Mouse (Mus musculus) lung, embryonic 14.5 days (tissue): ENCODE data around the gene 1700020N01Rik. TPM values are rescaled to one million over a fixed set of nuclear protein-coding genes. Genes with fewer than 3 reads are reported as not detected.

Source experiments
- ATAC-seq: fragments of 200-750 bp; cut with Nextera tagmentation; 2 replicates; pipeline ENCODE4 v1.8.0; 2017; ENCODE audit warnings: mild to moderate bottlenecking, moderate TSS enrichment, moderate library complexity; ENCODE audit not compliant: insufficient read depth
- DNase-seq: peaks from one replicate; pipeline ENCODE4 v3.0.0-alpha.2; 2015
- H3K27ac ChIP-seq: fragments of 300-500 bp; sonication (generic); 2 replicates; pipeline ENCODE4 v1.5.1; 2014; ENCODE audit warnings: low read depth, mild to moderate bottlenecking, moderate library complexity
- H3K27me3 ChIP-seq: fragments of 300-500 bp; sonication (generic); 2 replicates; pipeline ENCODE4 v1.6.1; 2014; ENCODE audit warnings: low read length, control low read depth; ENCODE audit not compliant: insufficient read depth
- H3K36me3 ChIP-seq: fragments of 300-500 bp; sonication (generic); 2 replicates; pipeline ENCODE4 v1.6.1; 2014; ENCODE audit warnings: control low read depth; ENCODE audit not compliant: insufficient read depth
- H3K4me1 ChIP-seq: fragments of 300-500 bp; sonication (generic); 2 replicates; pipeline ENCODE4 v1.6.1; 2014; ENCODE audit warnings: antibody characterized with exemption, control low read depth; ENCODE audit not compliant: insufficient read depth
- H3K4me2 ChIP-seq: fragments of 300-500 bp; sonication (generic); 2 replicates; pipeline ENCODE4 v1.6.1; 2014; ENCODE audit warnings: mild to moderate bottlenecking
- H3K4me3 ChIP-seq: fragments of 300-500 bp; sonication (generic); 2 replicates; pipeline ENCODE4 v1.5.1; 2014; ENCODE audit warnings: low read depth, low read length
- H3K9ac ChIP-seq: fragments of 300-500 bp; sonication (generic); 2 replicates; pipeline ENCODE4 v1.6.1; 2014
- H3K9me3 ChIP-seq: fragments of 300-500 bp; sonication (generic); 2 replicates; pipeline ENCODE4 v1.6.1; 2016; ENCODE audit warnings: low read depth, low read length, control low read depth
- CTCF ChIP-seq: IDR thresholded peaks from 2 replicates; pipeline ENCODE4 v1.5.1; 2016; ENCODE audit warnings: antibody characterized with exemption, low read depth
- WGBS: fragments of 180-500 bp; shearing (Covaris S2); extraction: QIAGEN DNeasy Blood & Tissue Kit; methylation state at CpG from one replicate; pipeline ENCODE4 v1.1.7; 2014; 5-methylcytosine and 5-hydroxymethylcytosine counted together
- polyA plus RNA-seq: library from polyadenylated mRNA; unstranded; fragments of >200 nt; fragmentation: Nextera tagmentation; extraction: Ambion mirVana; gene quantifications from 2 replicates; pipeline ENCODE4 v1.2.1, GENCODE M21; 2014

1700020N01Rik gene
- polyA plus RNA-seq = not detected in 2 replicates

GRCm38 (mm10) chr10:21592896-21593380, at the start of gene 1700020N01Rik:
1700020N01Rik (plus strand) TSS chr10:21593145.
- H3K27me3 ChIP-seq = no peaks in the 10 kb centered on the region
- H3K9me3 ChIP-seq = no peaks in the 10 kb centered on the region
- no peak for TF ChIP-seq CTCF
- no peak within 1 kb of the TSS for H3K4me2 ChIP-seq
- no peaks in the 10 kb centered on the region for H3K36me3 ChIP-seq
- H3K4me1 ChIP-seq = no peaks in the 10 kb centered on the region
- H3K9ac ChIP-seq = no peak within 1 kb of the TSS
- 92% methylated on average over 22 of the region's 22 CpGs for WGBS
- H3K4me3 ChIP-seq = no peak within 1 kb of the TSS
- no peak for DNase-seq
- no peak for ATAC-seq
- H3K27ac ChIP-seq = no peak within 1 kb of the TSS

- H3K9ac ChIP-seq = no peak overlapping the region
- H3K4me3 ChIP-seq = no peak overlapping the region
- no peak for TF ChIP-seq CTCF
- DNase-seq = no peak
- H3K27ac ChIP-seq = no peak overlapping the region
- 68% methylated on average over 3 of the region's 3 CpGs for WGBS
- no peaks in the 10 kb centered on the region for H3K9me3 ChIP-seq
- no peak for ATAC-seq
- no peak overlapping the region for H3K4me2 ChIP-seq
- no peaks in the 10 kb centered on the region for H3K4me1 ChIP-seq
- H3K36me3 ChIP-seq = no peaks in the 10 kb centered on the region
- H3K27me3 ChIP-seq = no peaks in the 10 kb centered on the region
Measured at GRCm38 (mm10) chr10:21543576-21544278, 49.2 kb upstream of the 1700020N01Rik start.

DNA sequence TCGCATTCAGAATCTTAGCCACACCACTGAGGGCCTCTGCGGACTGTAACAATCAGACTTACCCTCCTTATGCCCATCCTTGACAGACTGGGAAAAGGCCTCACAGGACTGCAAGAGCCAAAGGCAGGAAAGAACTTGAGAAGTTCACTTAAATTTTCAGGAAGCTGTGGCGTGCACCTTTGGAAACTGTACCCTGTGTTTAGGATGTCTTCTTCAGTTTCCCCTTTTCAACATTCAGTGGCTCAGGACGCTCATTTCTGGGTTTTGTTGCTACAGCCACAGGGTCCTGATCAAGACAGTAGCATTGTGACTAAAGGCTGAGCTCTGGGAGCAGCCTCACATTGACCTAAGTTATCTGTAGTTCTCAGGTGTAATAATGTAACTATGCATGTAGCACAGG, 48.2 kb upstream of the 1700020N01Rik start:
- no peak overlapping the region for H3K4me2 ChIP-seq
- H3K27ac ChIP-seq = no peak overlapping the region
- no peaks in the 10 kb centered on the region for H3K27me3 ChIP-seq
- DNase-seq = no peak
- no peak overlapping the region for H3K4me3 ChIP-seq
- ATAC-seq = no peak
- H3K36me3 ChIP-seq = no peaks in the 10 kb centered on the region
- WGBS = 84% methylated on average over 4 of the region's 4 CpGs
- H3K9me3 ChIP-seq = no peaks in the 10 kb centered on the region
- H3K9ac ChIP-seq = no peak overlapping the region
- TF ChIP-seq CTCF = no peak
- H3K4me1 ChIP-seq = no peaks in the 10 kb centered on the region

DNA sequence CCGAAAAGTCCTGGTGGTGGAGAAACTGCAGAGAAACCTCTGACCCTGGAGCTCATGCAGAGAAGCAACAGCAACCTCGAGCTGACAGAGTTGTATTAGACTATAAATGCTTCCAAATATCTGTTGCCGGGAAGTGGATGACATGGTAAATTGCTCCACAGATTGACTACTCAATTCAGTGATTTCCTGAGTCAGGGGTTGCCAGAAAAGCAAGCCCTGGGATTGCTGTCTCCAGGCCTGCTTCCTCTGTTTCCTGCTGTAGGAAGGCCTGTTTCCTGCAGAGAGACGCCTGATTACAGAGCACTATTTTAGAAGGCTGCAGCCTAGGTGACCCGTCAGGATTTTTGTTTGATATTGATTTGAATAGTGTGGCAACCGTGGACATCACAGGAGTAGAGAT, 47.5 kb upstream of the 1700020N01Rik start:
- WGBS = 28% methylated on average over 6 of the region's 6 CpGs
- H3K9me3 ChIP-seq = no peaks in the 10 kb centered on the region
- H3K4me2 ChIP-seq = no peak overlapping the region
- H3K27ac ChIP-seq = no peak overlapping the region
- no peak overlapping the region for H3K4me3 ChIP-seq
- TF ChIP-seq CTCF = no peak
- H3K4me1 ChIP-seq = no peaks in the 10 kb centered on the region
- ATAC-seq = no peak
- no peaks in the 10 kb centered on the region for H3K36me3 ChIP-seq
- no peak overlapping the region for H3K9ac ChIP-seq
- H3K27me3 ChIP-seq = no peaks in the 10 kb centered on the region
- peak; percentile 63 for DNase-seq

- Histone ChIP-seq H3K4me1 (no peaks in the 10 kb centered on the region), H3K27me3 (no peaks in the 10 kb centered on the region), H3K27ac (no peak overlapping the region), H3K9ac (no peak overlapping the region), H3K4me3 (no peak overlapping the region), H3K4me2 (no peak overlapping the region), H3K9me3 (no peaks in the 10 kb centered on the region), H3K36me3 (no peaks in the 10 kb centered on the region)
- TF ChIP-seq CTCF = no peak
- 59% methylated on average over 9 of the region's 9 CpGs for WGBS
- DNase-seq = peak; percentile 23
- ATAC-seq = no peak
Measured at GRCm38 (mm10) chr10:21548871-21549505, 44.0 kb upstream of the 1700020N01Rik start.

- Histone ChIP-seq H3K4me3 (no peak overlapping the region), H3K27ac (no peak overlapping the region), H3K4me2 (no peak overlapping the region), H3K27me3 (no peaks in the 10 kb centered on the region), H3K36me3 (no peaks in the 10 kb centered on the region), H3K9ac (no peak overlapping the region), H3K4me1 (no peaks in the 10 kb centered on the region), H3K9me3 (no peaks in the 10 kb centered on the region)
- ATAC-seq (no peak), DNase-seq (no peak)
- WGBS = 86% methylated on average over 8 of the region's 8 CpGs
- TF ChIP-seq CTCF = no peak
Measured at GRCm38 (mm10) chr10:21552967-21553682, 39.8 kb upstream of the 1700020N01Rik start.

GRCm38 (mm10) chr10:21553683-21554035, 39.3 kb upstream of the 1700020N01Rik start:
- no peak overlapping the region for H3K4me2 ChIP-seq
- ATAC-seq = no peak
- no peak for DNase-seq
- no peak overlapping the region for H3K9ac ChIP-seq
- no peak overlapping the region for H3K27ac ChIP-seq
- no peak for TF ChIP-seq CTCF
- no peak overlapping the region for H3K4me3 ChIP-seq
- no peaks in the 10 kb centered on the region for H3K27me3 ChIP-seq
- no peaks in the 10 kb centered on the region for H3K9me3 ChIP-seq
- no peaks in the 10 kb centered on the region for H3K4me1 ChIP-seq
- 86% methylated on average over 4 of the region's 4 CpGs for WGBS
- H3K36me3 ChIP-seq = no peaks in the 10 kb centered on the region
